Comparison of ENCODE assay signal across 27 mouse cellular contexts in genomic region chr1:190269181-190269580, GRCm38 (mm10).
"Had no signal": no experiment of that assay in that cellular context is flagged by ENCODE, and none has a peak within 500 bp of the region (broad histone marks: within the 10 kb centered on the region; RNA-seq: fewer than 3 reads in every experiment).

No protein-coding gene starts in this region.

- ATAC-seq: hindbrain, embryonic 16.5 days; inflammation-experienced regulatory T-cells, adult 6 months; intestine, embryonic 15.5 days; intestine, postnatal 0 days; liver, postnatal 0 days had no signal

- H3K4me1 ChIP-seq: heart, embryonic 10.5 days; hindbrain, embryonic 12.5 days; intestine, embryonic 15.5 days; kidney, embryonic 15.5 days; limb, embryonic 15.5 days; liver, embryonic 13.5 days; liver, embryonic 15.5 days had no signal

- H3K36me3 ChIP-seq: heart, embryonic 10.5 days; heart, embryonic 12.5 days; hindbrain, embryonic 10.5 days; hindbrain, embryonic 12.5 days; intestine, embryonic 15.5 days; kidney, embryonic 15.5 days; limb, embryonic 13.5 days; limb, embryonic 15.5 days; liver, embryonic 13.5 days; liver, embryonic 15.5 days had no signal

- DNase-seq: gastrocnemius, postnatal 14 days; heart, adult 18-20 months; heart, postnatal 10 days; heart, postnatal 4 days; kidney, adult 18-20 months; kidney, adult 8-10 months; kidney, postnatal 14 days; kidney, postnatal 36 days; layer of hippocampus, postnatal 36 days; left cerebral cortex, postnatal 4 days; liver, embryonic 13.5 days; liver, postnatal 0 days had no signal

- H3K27me3 ChIP-seq: hindbrain, embryonic 12.5 days; intestine, embryonic 15.5 days; limb, embryonic 15.5 days; liver, embryonic 13.5 days; liver, embryonic 15.5 days had no signal

- H3K27ac ChIP-seq: heart, embryonic 10.5 days; hindbrain, embryonic 10.5 days; hindbrain, embryonic 12.5 days; hindbrain, embryonic 14.5 days; intestine, embryonic 15.5 days; kidney, embryonic 15.5 days; kidney, postnatal 0 days; layer of hippocampus, adult 2 months; limb, embryonic 13.5 days; limb, embryonic 15.5 days; liver, embryonic 13.5 days; liver, embryonic 15.5 days had no signal

- H3K4me3 ChIP-seq: heart, embryonic 10.5 days; heart, embryonic 12.5 days; hindbrain, embryonic 10.5 days; hindbrain, embryonic 12.5 days; intestine, embryonic 15.5 days; kidney, embryonic 15.5 days; layer of hippocampus, adult 2 months; limb, embryonic 13.5 days; limb, embryonic 15.5 days; liver, embryonic 13.5 days; liver, embryonic 15.5 days had no signal

- H3K9ac ChIP-seq: heart, embryonic 12.5 days; hindbrain, embryonic 12.5 days; hindbrain, embryonic 14.5 days; intestine, embryonic 15.5 days; kidney, embryonic 15.5 days; limb, embryonic 13.5 days; limb, embryonic 15.5 days; liver, embryonic 13.5 days; liver, embryonic 15.5 days; liver, postnatal 0 days had no signal

- H3K4me2 ChIP-seq: heart, embryonic 12.5 days; hindbrain, embryonic 12.5 days; hindbrain, embryonic 14.5 days; intestine, embryonic 15.5 days; kidney, embryonic 15.5 days; limb, embryonic 13.5 days; limb, embryonic 15.5 days; liver, embryonic 13.5 days; liver, embryonic 15.5 days had no signal

- H3K9me3 ChIP-seq: heart, embryonic 10.5 days; heart, embryonic 12.5 days; hindbrain, embryonic 10.5 days; hindbrain, embryonic 12.5 days; intestine, embryonic 15.5 days; kidney, embryonic 15.5 days; limb, embryonic 13.5 days; limb, embryonic 15.5 days; liver, embryonic 13.5 days; liver, embryonic 15.5 days had no signal
